Comparison of ENCODE assay signal across 8 mouse cellular contexts in genomic region chr12:112674132-112675011, GRCm38 (mm10). TPM values are rescaled to one million over a fixed set of nuclear protein-coding genes. Genes with fewer than 3 reads are reported as not detected.
DNase-seq lines count a peak whose midpoint lies in the region; ATAC-seq and TF ChIP-seq lines count a peak whose summit lies in the region.

Gene Akt1, minus strand, starts transcription at chr12:112674884.

- intact Hi-C loops in heart, postnatal 14 days (cut with DNase I) = loop anchor here (2.0 kb wide), 1 partner anchor 16 kb away; no protein-coding TSS in a partner anchor

- no peak for TF ChIP-seq CTCF in olfactory bulb, adult 2 months (IDR thresholded peaks at IDR 0.05; ENCODE audit: insufficient read depth, low read depth, low read length)

- WGBS in forebrain, embryonic 12.5 days = under 1% methylated on average over 57 of the region's 70 CpGs
- WGBS in lung, embryonic 16.5 days = 1% methylated on average over 21 of the region's 70 CpGs
- 16% methylated on average over 70 of the region's 70 CpGs for WGBS in olfactory bulb, adult 2 months

- H3K27me3 ChIP-seq in forebrain, embryonic 12.5 days = peaks cover 24% of the 10 kb centered on the region
- H3K27me3 ChIP-seq in lung, embryonic 16.5 days (ENCODE audit: control insufficient read depth, insufficient read depth, low read depth, low read length) = peaks cover 3% of the 10 kb centered on the region; the same call in 1 of the 2 replicates

- no peak for TF ChIP-seq POLR2A in olfactory bulb, adult 2 months (IDR thresholded peaks at IDR 0.05; ENCODE audit: insufficient read depth, low read depth, low read length)

- peak within 1 kb of the TSS; percentile 88 for H3K27ac ChIP-seq in brown adipose tissue, adult 24 weeks (replicated peaks; ENCODE audit: low read depth, low read length)
- H3K27ac ChIP-seq in forebrain, embryonic 12.5 days = peak within 1 kb of the TSS; percentile 94
- H3K27ac ChIP-seq in lung, embryonic 16.5 days (ENCODE audit: low read length) = peak within 1 kb of the TSS; percentile 99
- H3K27ac ChIP-seq in olfactory bulb, adult 2 months (ENCODE audit: insufficient read depth, low read depth, low read length) = peak within 1 kb of the TSS; percentile 63

- H3K4me3 ChIP-seq in brown adipose tissue, adult 24 weeks (ENCODE audit: insufficient read depth, low read depth, low read length) = peak within 1 kb of the TSS; percentile 93
- peak within 1 kb of the TSS; percentile 97 for H3K4me3 ChIP-seq in forebrain, embryonic 12.5 days (replicated peaks)
- peak within 1 kb of the TSS; percentile 96 for H3K4me3 ChIP-seq in lung, embryonic 16.5 days (ENCODE audit: low read length)
- H3K4me3 ChIP-seq in olfactory bulb, adult 2 months (ENCODE audit: insufficient read depth, low read depth, low read length) = peak within 1 kb of the TSS; percentile 99

- peak within 1 kb of the TSS; percentile 85 for H3K4me2 ChIP-seq in forebrain, embryonic 12.5 days
- H3K4me2 ChIP-seq in lung, embryonic 16.5 days (ENCODE audit: low read depth, low read length) = peak within 1 kb of the TSS; percentile 82

- H3K9me3 ChIP-seq in forebrain, embryonic 12.5 days = no peaks in the 10 kb centered on the region
- H3K9me3 ChIP-seq in lung, embryonic 16.5 days (ENCODE audit: control insufficient read depth, low read length) = no peaks in the 10 kb centered on the region

- peaks cover 32% of the 10 kb centered on the region for H3K4me1 ChIP-seq in brown adipose tissue, adult 24 weeks (ENCODE audit: control insufficient read depth, insufficient read depth, insufficient read length, low read length)
- H3K4me1 ChIP-seq in forebrain, embryonic 12.5 days = peaks cover 67% of the 10 kb centered on the region
- peaks cover 54% of the 10 kb centered on the region for H3K4me1 ChIP-seq in lung, embryonic 16.5 days (replicated peaks; ENCODE audit: control insufficient read depth, insufficient read depth, low read length)
- H3K4me1 ChIP-seq in olfactory bulb, adult 2 months (ENCODE audit: control insufficient read depth, insufficient read depth, low read length) = peaks cover 53% of the 10 kb centered on the region

- peak within 1 kb of the TSS; percentile 100 for H3K9ac ChIP-seq in forebrain, embryonic 12.5 days
- peak within 1 kb of the TSS; percentile 100 for H3K9ac ChIP-seq in lung, embryonic 16.5 days (ENCODE audit: low read length)

- ATAC-seq in forebrain, embryonic 12.5 days (ENCODE audit: low FRiP score) = peak; percentile 13; the same call in 1 of the 2 replicates
- ATAC-seq in lung, embryonic 16.5 days (ENCODE audit: low read depth) = peak; percentile 47

- H3K36me3 ChIP-seq in forebrain, embryonic 12.5 days (replicated peaks) = peaks cover 21% of the 10 kb centered on the region
- H3K36me3 ChIP-seq in lung, embryonic 16.5 days (ENCODE audit: control insufficient read depth, insufficient read depth, low read length) = peaks cover 9% of the 10 kb centered on the region

- peak; percentile 78 for DNase-seq in NIH3T3 (ENCODE audit: low read depth)
- peak; percentile 68 to 85 for DNase-seq in heart, postnatal 14 days
- peak; percentile 64 to 74 for DNase-seq in kidney, postnatal 4 days
- DNase-seq in yolk sac, embryonic 10.5 days (ENCODE audit: low spot score) = peak; percentile 86

RNA-seq across cellular contexts. Expression of gene Akt1, which starts in this region (rescaled TPM):
- polyA plus RNA-seq in brown adipose tissue, adult 24 weeks (2012; ENCODE audit: insufficient read depth, insufficient read length, missing spikeins) = 31.5 and 38.8 TPM in 2 replicates
- polyA plus RNA-seq in forebrain, embryonic 12.5 days (2016; fragmentation: Nextera tagmentation; extraction: Ambion mirVana) = 47.0 and 71.6 TPM in 2 replicates
- total RNA-seq in heart, postnatal 14 days (2021) = 100 to 1,000 TPM; 217 to 237 TPM
- 42.4 and 43.5 TPM in 2 replicates for polyA plus RNA-seq in lung, embryonic 16.5 days (2015; fragmentation: Nextera tagmentation; extraction: Ambion mirVana)
- polyA plus RNA-seq in olfactory bulb, adult 2 months (2012; ENCODE audit: insufficient read depth, insufficient read length, low replicate concordance, missing spikeins) = not detected in 2 replicates

Comparison
In these comparisons a context has a peak if more than half of its experiments do, and no peak if none do; other contexts are left out.
1. Peak in every context shown above with its lines: DNase-seq, ATAC-seq, H3K4me3 ChIP-seq and H3K27ac ChIP-seq.